Mouse (Mus musculus) small intestine, adult 2 months (tissue): ENCODE data around the gene Ermard. TPM values are rescaled to one million over a fixed set of nuclear protein-coding genes. Genes with fewer than 3 reads are reported as not detected.

Experiments used
- H3K27ac ChIP-seq: fragments of 200-500 bp; 2 replicates; pipeline ENCODE4 v1.5.1; 2012; ENCODE audit warnings: low read depth, low read length, control low read depth, inconsistent platforms; ENCODE audit not compliant: insufficient read depth
- H3K27me3 ChIP-seq: fragments of 200-500 bp; 2 replicates; pipeline ENCODE4 v1.6.1; 2012; ENCODE audit warnings: mild to moderate bottlenecking, moderate library complexity, low read length, inconsistent platforms; ENCODE audit not compliant: control insufficient read depth, insufficient read depth
- H3K36me3 ChIP-seq: fragments of 200-500 bp; 2 replicates; pipeline ENCODE4 v1.6.1; 2012; ENCODE audit warnings: mild to moderate bottlenecking, low read length, control low read depth, inconsistent platforms; ENCODE audit not compliant: control insufficient read depth, insufficient read depth
- H3K4me1 ChIP-seq: fragments of 200-500 bp; 2 replicates; pipeline ENCODE4 v1.6.1; 2012; ENCODE audit warnings: low read length, inconsistent platforms, mixed read lengths; ENCODE audit not compliant: control insufficient read depth, insufficient read depth, insufficient read length
- H3K4me3 ChIP-seq: fragments of 200-500 bp; 2 replicates; pipeline ENCODE4 v1.5.1; 2012; ENCODE audit warnings: low read depth, mild to moderate bottlenecking, control low read depth, inconsistent platforms, low read length, moderate library complexity
- CTCF ChIP-seq: fragments of 200-500 bp; IDR thresholded peaks from 2 replicates; pipeline ENCODE4 v1.5.1; 2012; ENCODE audit warnings: low read depth, mild to moderate bottlenecking, control low read depth, inconsistent platforms, low read length, moderate library complexity, mixed read lengths; ENCODE audit not compliant: insufficient replicate concordance, insufficient read length; ENCODE audit errors: extremely low read depth
- POLR2A ChIP-seq: fragments of 200-500 bp; IDR thresholded peaks from 2 replicates; pipeline ENCODE4 v1.6.1; 2012; ENCODE audit warnings: low read depth, mild to moderate bottlenecking, control low read depth, inconsistent platforms, low read length, moderate library complexity
- WGBS: fragments of 180-500 bp; shearing (Covaris S2); methylation state at CpG from one replicate; pipeline ENCODE4 v1.1.7; 2018; 5-methylcytosine and 5-hydroxymethylcytosine counted together
- polyA plus RNA-seq: library from polyadenylated mRNA; depleted of rRNA; stranded (reverse); fragments of >200 nt; gene quantifications from 2 replicates; pipeline ENCODE4 v1.2.3, GENCODE M21; 2012

The Ermard gene
- polyA plus RNA-seq, 1 experiment, result 18.9 TPM

DNA sequence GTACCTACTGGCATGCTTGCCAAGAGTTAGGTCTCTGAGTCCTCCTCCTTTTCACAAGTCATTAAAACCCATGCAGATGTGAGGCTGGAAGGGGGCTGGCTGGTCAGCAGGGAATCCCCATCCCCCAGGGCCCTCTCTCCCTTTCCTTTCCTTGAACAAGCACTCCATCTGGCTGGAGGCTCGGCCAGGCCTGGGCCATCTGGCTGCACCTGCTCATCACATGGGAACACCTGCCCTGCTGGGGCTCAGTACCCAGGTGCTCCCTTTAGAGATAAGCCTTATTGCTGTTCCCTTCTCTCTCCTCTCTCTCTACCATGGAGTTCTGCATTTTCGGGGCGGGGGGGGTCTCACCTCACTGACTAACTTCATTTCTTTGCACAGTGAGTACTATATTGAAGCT is 52.5 kb downstream of the Ermard start:
- H3K4me3 ChIP-seq, result no peak overlapping the region
- H3K36me3 ChIP-seq, result no peaks in the 10 kb centered on the region
- WGBS, result 14% methylated on average over 3 of the region's 3 CpGs
- no peak overlapping the region for H3K27ac ChIP-seq
- H3K27me3 ChIP-seq, result no peaks in the 10 kb centered on the region
- TF ChIP-seq POLR2A (no peak), CTCF (no peak)
- H3K4me1 ChIP-seq, result peaks cover 16% of the 10 kb centered on the region; the same call in 1 of the 2 replicates

- 26% methylated on average over 6 of the region's 6 CpGs for WGBS
- Histone ChIP-seq H3K4me1 (peaks cover 15% of the 10 kb centered on the region; the same call in 1 of the 2 replicates), H3K27me3 (no peaks in the 10 kb centered on the region), H3K36me3 (no peaks in the 10 kb centered on the region), H3K4me3 (no peak overlapping the region), H3K27ac (no peak overlapping the region; the same call in 1 of the 2 replicates)
- TF ChIP-seq CTCF, result no peak
- no peak for TF ChIP-seq POLR2A
Measured at GRCm38 (mm10) chr17:15096853-15097252, 55.8 kb downstream of the Ermard start.

DNA sequence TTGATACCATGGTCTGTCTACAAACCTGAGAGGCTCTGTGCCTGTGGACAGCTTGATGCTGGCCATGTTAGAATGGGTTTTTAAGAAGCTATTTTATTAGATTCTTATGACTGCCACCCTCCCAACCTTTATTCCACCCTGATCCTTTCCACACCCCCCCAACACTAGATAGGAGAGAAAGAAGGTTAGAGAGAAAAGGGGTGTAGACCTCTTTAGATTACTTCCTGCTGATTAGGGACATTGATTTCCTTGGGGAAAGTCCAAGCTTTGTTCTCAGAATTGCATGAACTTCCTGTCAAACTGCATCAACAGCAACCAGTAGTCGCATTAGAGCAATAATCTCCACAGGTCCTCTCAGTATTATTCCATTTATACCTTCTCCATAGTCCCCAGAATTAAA is 57.7 kb downstream of the Ermard start:
- TF ChIP-seq CTCF, result no peak
- TF ChIP-seq POLR2A, result no peak
- no peak overlapping the region for H3K27ac ChIP-seq
- peaks cover 15% of the 10 kb centered on the region; the same call in 1 of the 2 replicates for H3K4me1 ChIP-seq
- no peaks in the 10 kb centered on the region for H3K27me3 ChIP-seq
- H3K36me3 ChIP-seq, result no peaks in the 10 kb centered on the region
- WGBS, result 48% methylated on average over 1 of the region's 1 CpGs
- H3K4me3 ChIP-seq, result no peak overlapping the region

DNA sequence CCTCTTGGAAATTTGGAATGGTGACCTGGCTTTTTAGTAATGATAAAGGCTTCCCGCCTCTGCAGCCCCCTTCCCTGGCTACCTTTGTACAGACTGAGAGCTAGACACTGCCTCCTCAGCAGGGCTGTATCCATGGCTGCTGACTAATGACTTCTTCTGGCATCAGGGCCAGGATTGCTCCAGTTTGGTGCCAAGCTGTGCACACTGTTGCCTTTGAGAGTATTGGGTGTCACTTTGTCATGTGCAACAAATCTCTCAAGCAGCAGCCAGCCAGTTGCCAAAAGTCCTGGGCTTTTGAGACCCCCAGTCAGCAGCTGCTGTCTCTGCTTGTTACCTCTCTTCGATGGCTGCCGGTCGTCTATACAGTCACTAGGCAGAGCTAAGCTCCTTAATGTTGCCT is 60.3 kb downstream of the Ermard start:
- H3K27me3 ChIP-seq, result no peaks in the 10 kb centered on the region
- no peak overlapping the region for H3K27ac ChIP-seq
- peaks cover 15% of the 10 kb centered on the region; the same call in 1 of the 2 replicates for H3K4me1 ChIP-seq
- H3K36me3 ChIP-seq, result no peaks in the 10 kb centered on the region
- WGBS, result 95% methylated on average over 4 of the region's 4 CpGs
- no peak overlapping the region for H3K4me3 ChIP-seq
- TF ChIP-seq CTCF (no peak), POLR2A (no peak)

DNA sequence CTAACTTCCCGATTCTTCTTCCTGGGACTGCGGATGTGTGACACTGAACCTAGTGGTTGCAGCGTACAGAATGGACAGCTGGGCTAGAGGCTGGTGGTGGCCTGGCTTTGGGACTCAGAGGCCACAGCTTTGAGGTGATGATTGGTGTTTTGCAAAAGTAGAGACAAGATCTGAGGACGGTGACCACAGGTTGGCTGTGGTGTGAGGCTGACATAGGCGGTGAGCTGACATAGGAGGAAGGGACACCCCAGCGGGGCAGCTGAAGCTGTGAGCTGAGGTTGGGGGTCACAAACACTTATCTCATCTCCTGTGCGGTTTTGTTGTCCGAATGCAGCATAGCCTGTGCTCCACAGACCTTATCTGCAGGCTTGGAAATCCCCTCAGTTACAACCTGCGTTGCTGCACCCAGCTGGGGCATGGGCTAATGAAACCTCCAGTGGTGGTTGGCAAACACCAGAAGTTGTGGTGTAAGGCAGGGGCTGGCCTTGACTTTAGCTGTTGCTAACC is 66.2 kb downstream of the Ermard start:
- no peak overlapping the region for H3K27ac ChIP-seq
- WGBS, result 76% methylated on average over 9 of the region's 9 CpGs

DNA sequence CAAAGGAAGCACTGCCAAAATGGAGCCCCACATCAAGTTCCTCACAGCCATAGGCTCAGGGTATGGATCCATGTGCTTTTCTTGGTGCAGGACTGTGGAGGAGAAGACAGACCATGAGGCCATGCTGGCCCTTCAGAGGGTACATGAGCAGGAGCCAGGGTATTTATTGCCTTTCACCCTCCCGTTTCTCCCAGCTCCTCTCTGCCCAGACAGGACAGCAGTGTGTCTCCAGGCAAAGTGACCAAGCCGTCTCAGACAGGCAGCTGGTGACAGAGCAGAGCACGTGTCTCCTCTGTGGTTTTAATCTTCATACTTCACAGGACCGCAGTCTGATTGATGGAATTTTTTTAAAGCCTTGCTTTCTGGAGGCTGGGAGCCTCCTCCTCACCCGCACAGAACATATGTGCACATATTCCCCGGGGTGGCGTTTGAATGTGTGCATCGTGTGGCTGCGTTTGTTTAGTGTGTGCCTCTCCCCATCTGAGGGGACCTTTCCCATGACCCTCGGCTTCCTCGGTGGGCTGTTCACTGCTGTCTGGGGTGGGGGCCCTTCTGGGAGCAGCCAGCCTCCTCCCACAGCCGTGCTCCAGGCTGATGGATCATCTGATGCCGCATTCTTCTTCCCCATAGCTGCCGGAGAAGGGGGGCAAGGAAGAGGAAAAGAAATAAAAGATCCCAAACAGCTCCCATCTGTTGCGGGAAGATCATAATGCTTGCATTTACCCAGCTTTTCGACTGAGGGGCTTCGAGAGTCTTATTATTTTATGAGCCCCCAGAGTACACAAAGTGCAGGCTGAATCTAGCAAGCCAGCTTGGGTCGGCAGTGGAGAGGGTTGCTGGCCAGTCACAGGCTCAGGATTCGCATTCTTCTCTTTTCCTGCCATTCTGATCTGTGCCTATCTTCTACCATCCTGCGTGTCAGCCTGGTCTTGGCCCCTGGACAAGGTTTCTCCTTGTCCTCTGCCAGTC is 67.7 kb downstream of the Ermard start:
- TF ChIP-seq CTCF (no peak), POLR2A (no peak)
- H3K27ac ChIP-seq, result no peak overlapping the region
- no peaks in the 10 kb centered on the region for H3K4me1 ChIP-seq
- no peaks in the 10 kb centered on the region for H3K36me3 ChIP-seq
- no peak overlapping the region for H3K4me3 ChIP-seq
- WGBS, result 66% methylated on average over 20 of the region's 20 CpGs
- H3K27me3 ChIP-seq, result no peaks in the 10 kb centered on the region

More for the DNA sequence above, 66.2 kb downstream of the Ermard start:
- Histone ChIP-seq H3K4me3 (no peak overlapping the region), H3K36me3 (no peaks in the 10 kb centered on the region), H3K4me1 (no peaks in the 10 kb centered on the region), H3K27me3 (no peaks in the 10 kb centered on the region)
- no peak for TF ChIP-seq CTCF
- no peak for TF ChIP-seq POLR2A

GRCm38 (mm10) chr17:15115550-15115949 is 74.5 kb downstream of the Ermard start:
- H3K27ac ChIP-seq, result no peak overlapping the region
- no peaks in the 10 kb centered on the region for H3K36me3 ChIP-seq
- H3K27me3 ChIP-seq, result no peaks in the 10 kb centered on the region
- no peak overlapping the region for H3K4me3 ChIP-seq
- H3K4me1 ChIP-seq, result peaks cover 10% of the 10 kb centered on the region; the same call in 1 of the 2 replicates
- 38% methylated on average over 3 of the region's 3 CpGs for WGBS
- TF ChIP-seq CTCF (no peak), POLR2A (no peak)
